Mouse (Mus musculus) heart, embryonic 14.5 days (tissue): ENCODE results near the gene Hint1. TPM values are rescaled to one million over a fixed set of nuclear protein-coding genes. Genes with fewer than 3 reads are reported as not detected.
A peak's percentile ranks its signal among the peaks of the same experiment; 100 is the strongest.
"Not testable (repeated sequence)": the region's sequence is repeated elsewhere in the genome, so short reads cannot be mapped to it uniquely, and the experiment has no call there.

Experiments used
- ATAC-seq: fragments of 200-750 bp; cut with Nextera tagmentation; 2 replicates; pipeline ENCODE4 v1.8.0; 2017; ENCODE audit warnings: low read depth, moderate TSS enrichment; ENCODE audit not compliant: insufficient number of reproducible peaks, insufficient read depth, low FRiP score
- H3K27ac ChIP-seq, 2 experiments: fragments of 200-500 bp in 1 of 2; fragments of 300-500 bp in 1 of 2; sonication (generic) in 1 of 2; replicated peaks in 1 of 2; 2 replicates each; pipeline ENCODE4 v1.5.1; 2012 to 2014; ENCODE audit warnings: low read depth in 2 of 2, low read length in 2 of 2, control low read depth in 1 of 2, mild to moderate bottlenecking in 1 of 2, mixed read lengths in 1 of 2; ENCODE audit not compliant: control insufficient read depth in 1 of 2, insufficient read depth in 1 of 2
- H3K27me3 ChIP-seq: fragments of 300-500 bp; sonication (generic); 2 replicates; pipeline ENCODE4 v1.6.1; 2014; ENCODE audit warnings: mild to moderate bottlenecking, low read length, control low read depth; ENCODE audit not compliant: control insufficient read depth, insufficient read depth
- H3K36me3 ChIP-seq: fragments of 300-500 bp; sonication (generic); 2 replicates; pipeline ENCODE4 v1.6.1; 2014; ENCODE audit warnings: mild to moderate bottlenecking, control low read depth, low read length, mixed read lengths; ENCODE audit not compliant: control insufficient read depth, insufficient read depth
- H3K4me1 ChIP-seq, 2 experiments: fragments of 200-500 bp in 1 of 2; fragments of 300-500 bp in 1 of 2; sonication (generic) in 1 of 2; 2 replicates each; pipeline ENCODE4 v1.6.1; 2012 to 2014; ENCODE audit warnings: low read length in 2 of 2, control low read depth in 1 of 2, mixed read lengths in 1 of 2; ENCODE audit not compliant: control insufficient read depth in 2 of 2, insufficient read depth in 2 of 2
- H3K4me2 ChIP-seq: fragments of 300-500 bp; sonication (generic); 2 replicates; pipeline ENCODE4 v1.6.1; 2014; ENCODE audit warnings: mild to moderate bottlenecking, low read length
- H3K4me3 ChIP-seq, 2 experiments: fragments of 200-500 bp in 1 of 2; fragments of 300-500 bp in 1 of 2; sonication (generic) in 1 of 2; 2 replicates each; pipeline ENCODE4 v1.5.1; 2012 to 2014; ENCODE audit warnings: low read length in 2 of 2, mild to moderate bottlenecking in 2 of 2, control low read depth in 1 of 2, low read depth in 1 of 2, moderate library complexity in 1 of 2; ENCODE audit not compliant: control insufficient read depth in 1 of 2, insufficient read depth in 1 of 2
- H3K9ac ChIP-seq: fragments of 300-500 bp; sonication (generic); 2 replicates; pipeline ENCODE4 v1.6.1; 2014; ENCODE audit warnings: mild to moderate bottlenecking, low read length
- H3K9me3 ChIP-seq: fragments of 300-500 bp; sonication (generic); 2 replicates; pipeline ENCODE4 v1.6.1; 2016; ENCODE audit warnings: low read length, control low read depth; ENCODE audit not compliant: control insufficient read depth
- WGBS: fragments of 180-500 bp; shearing (Covaris S2); extraction: QIAGEN DNeasy Blood & Tissue Kit; methylation state at CpG from one replicate; pipeline ENCODE4 v1.1.7; 2014; 5-methylcytosine and 5-hydroxymethylcytosine counted together
- polyA plus RNA-seq: library from polyadenylated mRNA; unstranded; fragments of >200 nt; fragmentation: Nextera tagmentation; extraction: Ambion mirVana; gene quantifications from 2 replicates; pipeline ENCODE4 v1.2.1, GENCODE M21; 2014

Hint1 gene
- polyA plus RNA-seq, 1 experiment from 2014 or later, result 753 TPM

DNA sequence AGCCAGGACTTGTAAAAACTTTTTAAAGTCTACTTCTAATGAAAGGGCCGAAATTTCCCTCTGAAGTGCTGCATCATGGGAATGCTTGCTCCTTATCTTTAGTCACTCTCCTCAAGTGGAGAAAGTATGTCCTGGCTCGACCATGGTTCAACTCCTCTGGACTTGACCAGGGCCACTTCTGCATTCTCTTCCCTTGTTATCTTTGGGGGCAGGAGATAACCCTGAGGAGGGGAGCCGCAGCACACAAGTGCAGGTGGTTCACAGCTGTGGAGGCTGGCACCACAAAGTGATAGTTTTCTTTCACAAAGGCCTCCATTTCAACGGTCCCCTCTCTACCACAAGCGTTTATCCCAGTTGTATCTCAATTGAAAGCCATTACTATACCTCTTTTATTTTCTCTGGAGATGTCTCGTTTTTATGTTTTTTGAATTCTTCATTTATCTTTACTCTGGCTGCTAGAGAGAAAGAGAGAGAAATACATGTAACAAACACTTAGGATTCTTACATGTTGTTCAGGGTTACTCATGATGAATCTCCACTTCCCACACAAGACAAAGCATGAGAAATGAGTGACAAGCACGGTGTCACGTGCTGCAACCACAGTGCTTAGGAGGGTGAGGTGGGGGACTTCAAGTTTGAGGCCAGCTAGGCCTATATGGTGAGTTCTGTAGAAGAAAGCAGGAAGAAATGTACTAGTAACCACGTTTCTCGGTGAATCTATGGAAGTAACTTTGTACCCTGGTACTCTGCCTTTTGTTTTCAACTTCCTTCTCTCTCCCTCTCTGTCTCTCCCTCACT is 16.0 kb upstream of the Hint1 start:
- Histone ChIP-seq H3K36me3 (no peaks in the 10 kb centered on the region), H3K9me3 (no peaks in the 10 kb centered on the region), H3K27me3 (no peaks in the 10 kb centered on the region), H3K4me2 (no peak overlapping the region), H3K9ac (no peak overlapping the region), H3K4me3 (no peak overlapping the region), H3K4me1 (peaks cover 3 to 11% of the 10 kb centered on the region in 2 experiments; a peak in 3 of 4 replicates), H3K27ac (no peak overlapping the region)
- ATAC-seq, result no peak
- WGBS, result 44% methylated on average over 10 of the region's 10 CpGs

DNA sequence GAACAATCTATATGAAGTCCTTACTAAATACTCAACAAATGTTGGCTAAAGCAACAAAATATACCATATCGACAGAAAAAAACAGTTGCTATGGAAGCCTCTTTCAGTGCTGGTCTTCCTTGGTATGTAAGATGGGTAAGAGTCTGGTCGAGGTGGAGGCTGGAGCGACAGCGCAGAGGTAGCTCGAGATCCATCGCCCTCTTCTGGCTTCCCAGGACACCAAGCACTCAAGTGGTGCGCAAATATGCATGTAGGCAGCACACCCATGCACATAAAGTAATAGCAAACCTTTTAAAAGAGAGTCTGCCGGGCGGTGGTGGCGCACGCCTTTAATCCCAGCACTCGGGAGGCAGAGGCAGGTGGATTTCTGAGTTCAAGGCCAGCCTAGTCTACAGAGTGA is 14.5 kb upstream of the Hint1 start:
- H3K4me2 ChIP-seq, result no peak overlapping the region
- no peak overlapping the region for H3K27ac ChIP-seq
- no peak for ATAC-seq
- H3K4me1 ChIP-seq, result peaks cover 3 to 6% of the 10 kb centered on the region in 2 experiments; a peak in 2 of 4 replicates
- no peaks in the 10 kb centered on the region for H3K27me3 ChIP-seq
- H3K9me3 ChIP-seq, result no peaks in the 10 kb centered on the region
- H3K9ac ChIP-seq, result no peak overlapping the region
- no peak overlapping the region for H3K4me3 ChIP-seq
- WGBS, result 93% methylated on average over 12 of the region's 12 CpGs
- H3K36me3 ChIP-seq, result no peaks in the 10 kb centered on the region

DNA sequence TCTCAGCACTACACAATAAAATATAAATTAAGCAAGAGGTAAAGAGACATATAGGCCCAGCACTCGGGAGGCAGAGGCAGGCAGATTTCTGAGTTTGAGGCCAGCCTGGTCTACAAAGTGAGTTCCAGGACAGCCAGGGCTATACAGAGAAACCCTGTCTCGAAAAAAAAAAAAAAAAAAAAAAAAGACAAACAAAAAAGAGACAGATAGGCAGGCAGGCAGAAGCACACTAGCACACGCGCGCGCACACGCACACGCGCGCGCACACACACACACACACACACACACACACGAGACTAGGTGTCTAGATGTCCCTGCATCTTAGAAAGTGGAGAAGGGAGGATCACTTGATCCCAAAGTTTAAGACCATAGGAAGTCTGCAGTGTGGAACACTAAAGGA is 7.3 kb upstream of the Hint1 start:
- not testable (repeated sequence) for H3K27me3 ChIP-seq, H3K27ac ChIP-seq, H3K9me3 ChIP-seq, H3K4me1 ChIP-seq, H3K9ac ChIP-seq, H3K4me3 ChIP-seq, ATAC-seq, H3K4me2 ChIP-seq, H3K36me3 ChIP-seq
- 93% methylated on average over 11 of the region's 12 CpGs for WGBS

DNA sequence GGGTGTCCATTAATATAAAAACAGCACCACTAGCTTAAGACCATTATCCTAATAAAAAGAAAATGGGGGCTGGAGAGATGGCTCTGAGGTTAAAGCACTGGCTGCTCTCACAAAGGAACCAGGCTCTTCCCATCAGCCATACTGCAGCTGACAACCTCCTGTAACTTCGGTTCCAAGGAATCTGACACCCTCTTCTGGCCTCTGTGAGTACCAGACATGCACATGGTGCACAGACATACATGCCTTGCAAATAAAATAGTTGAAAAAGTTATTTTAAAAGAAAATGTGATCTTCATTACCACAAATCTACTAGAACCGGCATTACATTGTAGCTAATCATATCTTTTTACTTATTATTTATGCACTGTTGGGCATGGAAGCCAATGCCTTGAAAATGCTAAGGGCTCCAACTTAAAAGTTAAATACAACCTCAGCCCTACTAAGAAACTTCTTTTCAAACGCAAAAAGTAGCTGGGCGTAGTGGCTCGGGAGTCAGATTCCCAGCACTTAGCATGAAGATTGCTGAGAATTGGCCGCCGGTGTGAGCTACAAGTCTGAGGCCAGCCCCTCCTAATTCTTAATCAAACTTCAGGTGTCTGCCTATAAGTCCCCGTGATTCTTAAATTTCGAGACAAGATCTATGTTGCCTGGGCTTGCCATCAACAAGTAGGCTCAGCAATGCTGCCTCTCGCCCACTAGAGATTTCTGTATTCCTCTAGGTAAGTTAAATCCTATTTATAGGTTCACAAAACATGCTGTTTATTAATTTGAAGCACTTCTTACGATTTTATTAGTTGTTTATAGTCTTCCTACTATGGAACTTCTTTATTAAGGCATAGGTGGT is 6.6 kb upstream of the Hint1 start:
- ATAC-seq, result no peak
- peak overlapping the region; percentile 82 for H3K4me2 ChIP-seq
- no peaks in the 10 kb centered on the region for H3K36me3 ChIP-seq
- peak overlapping the region; percentile 66 to 81 for H3K4me3 ChIP-seq
- H3K9me3 ChIP-seq, result no peaks in the 10 kb centered on the region
- H3K27me3 ChIP-seq, result no peaks in the 10 kb centered on the region
- H3K9ac ChIP-seq, result peak overlapping the region; percentile 82
- H3K27ac ChIP-seq, result peak overlapping the region; percentile 76 to 78
- 25% methylated on average over 11 of the region's 11 CpGs for WGBS
- H3K4me1 ChIP-seq, result peaks cover 0 to 4% of the 10 kb centered on the region in 2 experiments; a peak in 1 of 4 replicates

DNA sequence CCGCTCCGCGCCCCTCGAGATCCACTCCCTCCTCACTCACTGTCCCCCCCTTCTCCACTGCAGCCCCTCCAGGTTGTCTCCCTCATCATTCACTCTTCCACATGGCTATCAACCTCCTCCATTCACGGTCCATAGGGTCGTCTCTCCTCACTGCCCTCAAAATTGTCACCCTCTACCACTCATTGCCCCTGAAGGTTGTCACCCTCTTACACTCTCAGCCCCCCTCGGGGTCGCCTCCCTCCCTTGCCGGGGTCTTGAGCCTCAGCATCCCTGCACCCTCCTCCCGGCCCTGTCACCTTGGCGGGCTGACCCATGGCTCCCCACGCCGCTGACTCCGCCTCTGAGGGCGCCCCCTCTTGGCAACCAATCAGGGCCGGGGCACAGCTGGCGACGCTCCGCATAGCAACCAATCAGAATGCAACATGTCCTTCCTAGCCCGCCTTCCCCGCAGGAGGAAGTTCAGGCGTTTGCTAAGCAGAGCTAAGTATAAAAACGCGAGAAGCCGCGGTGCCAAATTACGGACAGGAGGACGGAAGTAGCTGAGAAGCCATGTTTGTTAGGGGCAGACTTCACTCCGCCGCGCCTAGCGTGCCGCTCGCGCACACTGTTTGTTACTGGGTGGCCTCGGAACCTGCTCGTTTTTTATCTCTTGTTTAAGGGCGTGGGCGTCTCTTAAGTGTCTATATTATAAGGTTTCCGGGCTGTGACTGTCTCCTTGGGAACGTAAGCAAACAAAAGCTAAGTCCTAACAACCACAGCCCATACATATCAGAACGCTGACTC is 5.7 kb upstream of the Hint1 start, which contains the start of gene Lyrm7:
Lyrm7 (minus strand) TSS at position 661 of the 783 bp plus-strand sequence.
- Histone ChIP-seq H3K9ac (peak within 1 kb of the TSS; percentile 82), H3K4me1 (peaks cover 0 to 4% of the 10 kb centered on the region in 2 experiments; a peak in 1 of 4 replicates), H3K4me2 (peak within 1 kb of the TSS; percentile 82), H3K9me3 (no peaks in the 10 kb centered on the region), H3K36me3 (no peaks in the 10 kb centered on the region), H3K4me3 (peak within 1 kb of the TSS; percentile 66 to 81), H3K27ac (peak within 1 kb of the TSS; percentile 84 to 93), H3K27me3 (no peaks in the 10 kb centered on the region)
- ATAC-seq, result peak; percentile 97
- under 1% methylated on average over 42 of the region's 42 CpGs for WGBS

GRCm38 (mm10) chr11:54861471-54862420 is 4.4 kb upstream of the Hint1 start:
- peak overlapping the region in 1 of 2 experiments; percentile 66; a peak in 1 of 4 replicates for H3K4me3 ChIP-seq
- ATAC-seq, result no peak
- H3K27me3 ChIP-seq, result no peaks in the 10 kb centered on the region
- H3K9me3 ChIP-seq, result no peaks in the 10 kb centered on the region
- peaks cover 0 to 4% of the 10 kb centered on the region in 2 experiments; a peak in 1 of 4 replicates for H3K4me1 ChIP-seq
- H3K4me2 ChIP-seq, result peak overlapping the region; percentile 77
- no peaks in the 10 kb centered on the region for H3K36me3 ChIP-seq
- H3K27ac ChIP-seq, result peak overlapping the region in 1 of 2 experiments; percentile 84; a peak in 1 of 4 replicates
- no peak overlapping the region; the same call in 1 of the 2 replicates for H3K9ac ChIP-seq
- 86% methylated on average over 5 of the region's 5 CpGs for WGBS
